Mouse (Mus musculus) spleen, postnatal 4 days (tissue): ENCODE measurements around the gene Immp2l.

Experiments
- DNase-seq, 2 experiments: peaks; one replicate each; pipeline ENCODE4 v3.0.0; 2022; ENCODE audit warnings: low spot score in 2 of 2

The Immp2l gene

DNA sequence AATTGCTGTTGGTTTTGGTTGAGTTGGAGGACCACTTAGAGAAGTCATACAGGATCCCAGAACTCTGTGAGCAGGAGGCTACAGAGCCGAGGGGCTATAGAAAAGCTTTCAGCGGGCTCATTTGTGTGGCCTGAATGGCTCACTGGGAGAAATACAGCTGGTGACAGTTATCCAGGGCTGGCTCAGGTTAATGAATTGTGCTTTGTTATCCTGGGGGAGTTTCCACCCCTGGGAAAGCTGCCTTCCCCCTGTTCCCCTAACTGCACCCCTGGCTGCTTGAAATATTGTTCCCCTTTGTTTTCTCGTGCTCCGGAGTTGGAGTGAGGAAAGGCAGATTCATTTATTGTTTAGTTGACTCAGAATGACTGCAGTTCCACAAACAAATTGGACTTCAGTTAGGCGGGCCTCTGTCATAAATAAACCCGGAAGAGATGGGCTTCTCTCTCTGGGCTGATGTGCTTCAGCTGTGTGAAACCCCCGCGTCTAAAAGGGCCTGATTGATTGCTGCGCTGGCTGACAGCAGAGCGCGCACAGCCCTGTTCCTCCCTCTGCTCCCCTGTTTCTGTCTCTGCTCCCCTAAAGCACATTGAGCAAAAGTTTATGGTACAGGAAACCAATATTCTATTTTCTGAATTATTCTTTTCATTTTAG, 291.0 kb downstream of the Immp2l start:
- no peak for DNase-seq

- DNase-seq: no peak
Measured at GRCm38 (mm10) chr12:41315871-41316270, 292.0 kb downstream of the Immp2l start.

DNA sequence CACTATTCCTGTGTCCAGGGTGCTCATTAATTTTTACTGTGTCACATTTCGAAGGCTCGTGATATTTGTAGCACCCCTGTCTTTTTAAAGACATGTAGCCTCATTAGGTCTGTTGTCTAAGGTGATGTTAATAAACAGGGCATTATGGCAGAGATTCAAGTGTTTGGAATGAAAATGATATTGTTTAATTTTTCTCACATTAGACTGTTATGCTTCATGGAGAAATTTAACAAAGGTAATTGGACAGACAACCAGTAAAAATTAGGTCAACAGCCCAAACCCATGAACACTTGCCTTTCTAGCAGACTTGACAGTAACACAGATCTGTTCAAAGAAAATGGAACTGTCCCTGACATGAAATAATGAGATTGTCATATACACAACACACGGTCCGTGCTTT, 292.5 kb downstream of the Immp2l start:
- DNase-seq: no peak

- DNase-seq: no peak
Measured at GRCm38 (mm10) chr12:41317431-41317830, 293.5 kb downstream of the Immp2l start.

DNA sequence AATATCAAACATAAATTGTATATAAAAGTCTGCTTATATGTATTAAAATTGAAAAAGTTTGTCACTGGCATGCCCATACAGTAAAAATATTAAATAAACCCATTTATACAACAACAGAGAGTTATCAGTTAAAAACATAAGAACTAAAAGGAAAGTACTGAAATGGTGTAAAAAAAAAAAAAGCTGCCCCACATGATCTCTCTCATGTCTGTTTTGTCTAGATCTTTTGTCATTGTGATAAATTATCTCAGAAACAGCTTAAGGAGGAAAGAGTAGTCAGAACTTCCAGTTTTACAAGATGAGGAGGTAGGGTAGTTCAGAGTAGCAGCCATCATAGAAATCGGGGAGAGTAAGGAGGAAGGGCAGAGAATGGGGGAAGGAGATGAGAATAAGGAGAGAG, 298.1 kb downstream of the Immp2l start:
- DNase-seq: no peak

DNA sequence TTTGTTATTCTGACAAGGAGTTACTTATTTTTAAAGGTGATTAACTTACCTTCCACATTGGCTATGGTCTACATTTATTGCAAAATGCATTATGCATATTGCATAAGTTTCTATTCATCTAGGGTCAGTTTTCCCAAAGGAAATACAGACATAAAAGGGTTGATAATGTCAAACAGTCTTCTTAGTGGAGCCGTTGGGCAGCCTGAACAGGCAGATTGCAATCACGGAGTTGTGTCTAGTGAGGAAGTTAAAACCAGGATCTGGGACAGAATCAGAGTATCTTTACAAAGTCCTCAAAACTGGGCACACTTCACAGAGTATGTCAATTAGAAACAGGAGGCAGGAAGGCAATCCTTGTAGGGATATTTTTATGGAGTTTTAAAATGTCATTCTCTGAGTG, 300.5 kb downstream of the Immp2l start:
- DNase-seq: no peak

DNA sequence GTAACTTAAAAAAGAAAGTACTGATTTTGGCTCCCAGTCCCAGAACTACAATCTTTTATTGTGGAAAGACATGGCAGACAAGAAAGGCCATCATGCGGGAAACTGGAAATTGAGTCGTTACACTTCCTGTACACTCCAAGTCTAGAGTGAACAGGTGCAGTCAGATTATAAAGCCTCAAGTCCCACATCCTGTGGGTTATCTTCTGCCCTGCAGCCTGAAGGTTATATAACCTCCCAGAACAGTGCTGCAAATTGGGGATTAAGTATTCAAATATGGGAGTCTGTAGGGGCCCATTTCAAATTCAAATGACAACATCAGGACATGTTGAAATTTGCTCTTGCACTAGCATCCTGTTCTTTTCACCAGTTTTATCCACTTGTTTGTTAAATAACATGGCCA, 301.9 kb downstream of the Immp2l start:
- DNase-seq: no peak

- DNase-seq: no peak
Measured at GRCm38 (mm10) chr12:41330988-41331671, 307.2 kb downstream of the Immp2l start.

DNA sequence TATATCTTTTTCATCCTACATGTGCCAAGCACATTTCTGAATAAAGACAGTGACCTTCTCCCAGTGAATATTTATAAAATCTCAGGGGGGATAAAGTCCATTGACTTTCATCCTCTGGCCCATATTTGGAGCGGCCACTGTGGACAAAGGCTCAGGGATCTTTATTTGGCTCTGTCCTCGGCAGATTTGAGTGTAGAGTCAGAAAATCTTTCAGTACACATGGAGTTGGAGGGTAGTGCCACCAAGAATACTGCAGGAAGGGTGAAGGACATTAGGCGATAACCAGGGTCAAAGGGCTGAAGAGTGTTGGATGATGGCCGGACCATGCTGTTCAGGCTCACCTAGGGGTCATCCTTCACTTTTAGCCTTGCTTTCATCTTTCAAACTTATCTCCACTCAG, 321.7 kb downstream of the Immp2l start:
- no peak for DNase-seq

DNA sequence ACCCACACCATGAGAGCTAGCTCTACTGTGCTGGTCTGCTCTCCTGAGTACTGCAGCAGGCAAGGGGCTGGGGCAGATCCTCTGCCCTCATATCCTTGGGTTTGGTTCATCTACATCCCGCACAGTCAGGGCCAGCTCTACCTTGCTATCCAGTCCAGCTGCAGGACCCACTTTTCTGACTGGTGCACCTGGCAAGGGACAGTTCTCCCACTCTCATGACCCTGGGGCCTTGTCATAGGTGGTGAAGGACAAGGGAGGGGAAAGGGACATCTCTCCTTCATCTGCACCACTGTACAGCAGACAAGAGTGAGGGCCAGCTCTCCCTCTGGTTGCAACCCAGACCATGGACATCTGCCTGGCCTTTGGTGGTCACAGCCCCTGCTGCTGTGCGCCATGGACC, 323.6 kb downstream of the Immp2l start:
- no peak for DNase-seq

DNA sequence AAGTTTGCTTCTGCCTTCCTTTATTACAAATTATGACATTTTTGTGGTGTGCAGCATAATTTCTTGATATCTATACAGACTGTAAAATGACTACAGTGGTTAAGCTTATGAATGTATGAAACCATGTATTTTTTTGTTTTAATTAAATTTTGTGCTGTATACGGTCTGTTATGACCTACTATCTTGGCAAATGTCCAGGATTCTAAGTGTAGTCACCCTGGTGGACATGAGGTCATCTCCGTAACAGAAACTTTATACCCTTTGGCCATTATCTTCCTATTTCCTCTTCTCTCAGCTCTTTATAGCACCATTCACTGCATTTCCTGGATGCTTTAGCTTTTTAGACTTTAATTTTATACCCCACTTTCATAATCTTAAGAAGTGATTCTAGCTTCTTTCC, 325.5 kb downstream of the Immp2l start:
- no peak for DNase-seq

DNA sequence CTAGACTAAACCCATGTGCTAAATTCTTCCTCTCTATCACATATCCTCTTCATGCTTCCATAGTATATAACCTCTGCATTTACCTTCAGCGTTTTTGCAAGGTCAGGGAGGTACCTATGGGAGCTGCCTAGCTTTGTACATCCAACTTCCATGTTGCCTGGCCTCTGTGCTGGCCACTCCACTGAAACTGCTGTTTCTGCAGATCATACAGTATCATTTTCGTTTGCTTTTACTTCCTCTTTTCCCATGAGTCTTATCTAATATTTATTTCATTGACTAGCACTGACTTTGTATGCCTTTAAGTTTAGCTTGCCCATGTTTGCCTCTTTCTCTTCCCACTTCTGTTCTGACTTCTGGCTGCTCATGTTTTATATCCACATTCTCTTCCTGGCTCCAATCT, 325.9 kb downstream of the Immp2l start:
- no peak for DNase-seq

DNA sequence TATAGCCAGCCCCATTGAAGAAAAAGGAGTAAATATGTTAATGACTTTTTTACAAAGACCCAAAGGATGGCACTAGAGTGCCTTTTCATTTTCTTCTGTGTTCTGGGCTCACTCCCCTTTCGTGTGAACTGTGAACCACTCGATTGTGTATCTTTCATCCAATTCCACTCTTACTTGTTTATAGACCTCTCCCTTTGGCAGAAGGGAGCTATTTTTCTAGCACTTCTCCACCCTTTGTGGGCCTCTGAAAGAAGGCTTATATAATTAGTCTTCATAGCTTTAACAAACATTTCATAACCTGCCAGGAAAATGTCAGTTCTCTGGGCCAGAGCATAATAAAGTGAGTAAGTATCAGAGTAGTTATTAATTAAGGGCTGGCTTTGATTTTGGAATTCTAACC, 327.4 kb downstream of the Immp2l start:
- DNase-seq: no peak

DNA sequence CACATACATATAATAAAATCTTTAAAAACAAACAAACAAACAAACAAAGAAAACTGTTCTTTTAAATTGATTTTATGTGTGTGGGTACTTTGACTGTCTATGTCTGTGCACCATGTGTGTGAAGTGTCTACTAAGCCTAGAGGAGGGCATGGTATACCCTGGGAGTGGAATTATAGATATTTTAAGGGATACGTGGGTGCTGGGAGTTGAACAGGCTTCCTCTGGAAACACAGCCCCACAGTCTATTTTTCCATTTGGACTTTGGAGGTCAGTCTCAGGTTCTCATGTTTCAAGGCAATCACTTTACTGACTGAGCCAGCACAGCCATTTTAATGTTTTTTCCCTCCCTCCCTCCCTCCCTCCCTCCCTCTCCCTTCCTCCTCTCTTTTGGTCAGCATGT, 331.0 kb downstream of the Immp2l start:
- DNase-seq: no peak

DNA sequence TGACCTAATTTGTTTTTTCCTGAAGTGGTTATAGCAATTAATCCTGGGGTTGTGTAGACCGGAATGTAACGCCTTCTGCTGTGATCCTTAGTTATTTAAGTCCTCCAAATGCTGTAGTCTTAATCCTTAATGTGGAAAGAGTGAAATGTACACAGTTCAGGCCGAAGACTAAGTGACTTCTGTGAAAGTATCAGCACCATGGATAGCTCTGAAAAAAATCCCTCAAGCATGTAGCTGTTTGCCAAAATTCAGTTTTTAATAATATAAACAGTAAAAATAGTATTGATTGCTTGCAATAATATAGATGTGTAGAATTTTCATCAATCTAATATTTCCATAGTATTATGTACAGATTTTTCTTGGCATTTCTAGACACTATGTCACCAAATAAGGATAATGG, 332.1 kb downstream of the Immp2l start:
- no peak for DNase-seq

- no peak for DNase-seq
Measured at GRCm38 (mm10) chr12:41386685-41387084, 362.8 kb downstream of the Immp2l start.

GRCm38 (mm10) chr12:41394231-41394630, 370.3 kb downstream of the Immp2l start:
- no peak for DNase-seq

- no peak for DNase-seq
Measured at GRCm38 (mm10) chr12:41401136-41401535, 377.2 kb downstream of the Immp2l start.

DNA sequence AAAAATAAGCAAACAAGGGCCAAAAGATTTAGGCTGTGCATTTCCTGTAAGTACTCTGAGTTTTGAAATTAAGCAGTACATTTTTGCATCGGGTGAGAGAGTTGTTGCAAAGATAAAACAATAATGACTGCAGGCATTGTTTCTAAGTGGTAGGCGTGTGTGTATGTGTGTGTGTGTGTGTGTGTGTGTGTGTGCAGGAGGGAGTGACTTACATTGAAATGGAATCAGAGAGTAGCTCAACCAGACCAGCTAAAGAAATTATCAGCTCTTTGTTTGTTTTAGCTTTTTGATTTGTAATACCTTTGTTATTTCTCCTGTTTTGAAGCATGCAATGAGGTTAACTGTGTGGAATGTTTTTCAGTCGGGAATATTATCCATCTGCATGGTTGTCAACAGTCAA, 378.0 kb downstream of the Immp2l start:
- no peak for DNase-seq

DNA sequence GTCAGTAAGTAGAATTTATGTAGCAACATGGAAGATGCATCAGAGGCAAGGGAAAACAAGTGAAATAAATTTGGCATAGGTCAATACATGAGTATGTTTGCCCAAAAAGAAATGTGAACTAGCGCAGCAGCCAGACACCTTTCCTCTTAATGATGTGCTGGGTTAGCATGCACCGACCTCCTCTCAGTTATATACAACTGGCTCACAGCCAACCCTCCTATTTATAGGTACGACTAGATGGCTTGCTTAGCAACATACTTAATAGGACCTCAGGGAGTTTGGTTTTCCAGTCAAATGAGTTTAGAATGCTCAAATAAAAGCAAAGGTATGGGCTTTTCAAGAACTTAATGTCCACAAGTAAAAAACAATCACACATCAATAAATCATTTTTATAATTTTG, 385.5 kb downstream of the Immp2l start:
- DNase-seq: no peak

DNA sequence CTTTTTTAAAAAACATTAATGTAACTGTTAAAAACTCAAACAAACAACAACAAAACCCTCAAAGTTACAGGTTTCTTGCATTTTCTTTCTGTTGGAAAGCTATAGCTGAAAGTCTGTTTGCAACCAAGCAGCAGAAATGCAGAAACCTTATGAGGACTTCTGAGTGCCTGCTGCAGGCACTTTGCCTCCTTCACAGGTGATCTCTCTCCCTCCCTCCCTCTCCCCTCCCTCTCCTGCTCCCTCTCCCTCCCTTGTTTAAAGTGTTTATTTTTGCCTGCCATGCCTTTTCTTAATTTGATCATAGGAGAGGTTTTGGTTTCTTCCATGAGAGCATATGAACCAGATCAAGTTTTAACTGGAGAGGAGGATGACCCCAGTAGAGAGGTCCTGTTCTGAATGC, 392.7 kb downstream of the Immp2l start:
- DNase-seq: no peak

DNA sequence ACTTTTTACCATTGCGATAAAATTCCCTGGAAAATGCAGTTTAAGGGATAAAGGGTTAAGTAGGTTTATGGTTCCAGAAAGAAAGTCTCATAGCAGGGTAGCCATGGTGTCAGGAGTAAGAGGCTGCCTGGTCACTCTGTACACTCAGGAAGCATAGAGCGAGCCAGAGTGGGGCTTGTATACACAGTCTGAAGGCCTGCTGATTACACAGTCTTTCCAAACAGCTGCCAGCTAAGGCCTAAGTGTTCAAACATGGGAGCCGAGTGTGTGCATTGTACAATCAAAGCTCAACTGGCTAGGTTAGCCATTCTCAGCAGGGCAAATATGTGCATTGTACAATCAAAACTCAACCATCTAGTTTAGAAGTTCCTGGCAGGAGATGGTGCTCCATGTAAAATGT, 393.2 kb downstream of the Immp2l start:
- no peak for DNase-seq

GRCm38 (mm10) chr12:41417961-41418360, 394.1 kb downstream of the Immp2l start:
- no peak for DNase-seq
